Comparison of ENCODE assay signal across 25 mouse cellular contexts in genomic region chr3:27529221-27530051, GRCm38 (mm10).
DNase-seq lines count a peak whose midpoint lies in the region; ATAC-seq and TF ChIP-seq lines count a peak whose summit lies in the region.
"Had no signal": no experiment of that assay in that cellular context is flagged by ENCODE, and none has a peak within 500 bp of the region (broad histone marks: within the 10 kb centered on the region; RNA-seq: fewer than 3 reads in every experiment).

No protein-coding gene starts in this region.

- no peak for TF ChIP-seq POLR2A in embryonic fibroblast, embryonic 13.5 days (IDR thresholded peaks at IDR 0.05; ENCODE audit: low read depth, low read length)

- no peaks in the 10 kb centered on the region for H3K4me1 ChIP-seq in forebrain, embryonic 11.5 days (replicated peaks; ENCODE audit: control insufficient read depth, insufficient read depth, low read length)
- H3K4me1 ChIP-seq in forebrain, postnatal 0 days (ENCODE audit: insufficient read depth): no peaks in the 10 kb centered on the region
- H3K4me1 ChIP-seq in heart, embryonic 14.5 days (ENCODE audit: control insufficient read depth in 2 of 2, insufficient read depth in 2 of 2, low read length in 2 of 2): peaks cover 24 to 39% of the 10 kb centered on the region in 2 experiments
- peaks cover 6% of the 10 kb centered on the region for H3K4me1 ChIP-seq in embryonic fibroblast, embryonic 13.5 days (ENCODE audit: control insufficient read depth, insufficient read depth, low read length)
- H3K4me1 ChIP-seq: forebrain, embryonic 13.5 days; hindbrain, embryonic 12.5 days; liver, embryonic 15.5 days had no signal

- no peak for TF ChIP-seq CTCF in forebrain, postnatal 0 days (IDR thresholded peaks at IDR 0.05; ENCODE audit: low read depth)
- TF ChIP-seq CTCF in embryonic fibroblast, embryonic 13.5 days (IDR thresholded peaks at IDR 0.05; ENCODE audit: borderline replicate concordance, insufficient read depth, low read length): no peak

- H3K9ac ChIP-seq in forebrain, embryonic 11.5 days (ENCODE audit: low read length): no peak overlapping the region
- no peak overlapping the region for H3K9ac ChIP-seq in forebrain, postnatal 0 days
- no peak overlapping the region for H3K9ac ChIP-seq in heart, embryonic 14.5 days (ENCODE audit: low read length)
- H3K9ac ChIP-seq: forebrain, embryonic 13.5 days; hindbrain, embryonic 12.5 days; limb, embryonic 15.5 days; liver, embryonic 15.5 days; midbrain, embryonic 13.5 days had no signal

- no peaks in the 10 kb centered on the region for H3K36me3 ChIP-seq in forebrain, embryonic 11.5 days (ENCODE audit: control insufficient read depth, insufficient read depth, low read length)
- no peaks in the 10 kb centered on the region for H3K36me3 ChIP-seq in forebrain, postnatal 0 days (ENCODE audit: insufficient read depth)
- peaks cover 44% of the 10 kb centered on the region for H3K36me3 ChIP-seq in heart, embryonic 14.5 days (ENCODE audit: control insufficient read depth, insufficient read depth, low read length)
- H3K36me3 ChIP-seq: liver, embryonic 15.5 days; midbrain, embryonic 13.5 days had no signal

- DNase-seq in forebrain, embryonic 11.5 days (ENCODE audit: low spot score): peak; percentile 22
- no peak for DNase-seq in forebrain, postnatal 0 days
- DNase-seq in heart, adult 18-20 months: no peak
- peak; percentile 59 for DNase-seq in R1 (ENCODE audit: low read depth, low spot score)
- DNase-seq in spleen, adult 12 weeks (ENCODE audit: low spot score): no peak
- no peak for DNase-seq in frontal cortex, postnatal 14 days (ENCODE audit: low spot score in 2 of 2)
- DNase-seq: cerebellum, adult 11 months; cerebellum, postnatal 25 days; embryo, embryonic 11 days; gastrocnemius, postnatal 25 days; kidney, adult 2 months; kidney, postnatal 14 days; thymus, postnatal 36 days had no signal

- no peaks in the 10 kb centered on the region for H3K9me3 ChIP-seq in forebrain, embryonic 11.5 days (ENCODE audit: control insufficient read depth, low read length)
- no peaks in the 10 kb centered on the region for H3K9me3 ChIP-seq in forebrain, postnatal 0 days (ENCODE audit: low read length)
- H3K9me3 ChIP-seq in heart, embryonic 14.5 days (ENCODE audit: control insufficient read depth, low read length): no peaks in the 10 kb centered on the region
- H3K9me3 ChIP-seq: forebrain, embryonic 13.5 days; hindbrain, embryonic 12.5 days; limb, embryonic 15.5 days; liver, embryonic 15.5 days; midbrain, embryonic 13.5 days had no signal

- no peak overlapping the region for H3K4me3 ChIP-seq in forebrain, embryonic 11.5 days (ENCODE audit: low read depth, low read length)
- no peak overlapping the region for H3K4me3 ChIP-seq in forebrain, postnatal 0 days (ENCODE audit: low read depth, low read length)
- no peak overlapping the region for H3K4me3 ChIP-seq in heart, embryonic 14.5 days (ENCODE audit: control insufficient read depth in 1 of 2, insufficient read depth in 1 of 2, low read depth in 1 of 2, low read length in 2 of 2)
- no peak overlapping the region for H3K4me3 ChIP-seq in embryonic fibroblast, embryonic 13.5 days (ENCODE audit: insufficient read depth, low read length)
- H3K4me3 ChIP-seq: forebrain, embryonic 13.5 days; hindbrain, embryonic 12.5 days; layer of hippocampus, adult 2 months; limb, embryonic 15.5 days; liver, embryonic 15.5 days; midbrain, embryonic 13.5 days; myocyte had no signal

- no peak for ATAC-seq in forebrain, embryonic 11.5 days (replicated peaks; ENCODE audit: low FRiP score)
- no peak for ATAC-seq in forebrain, postnatal 0 days
- no peak for ATAC-seq in heart, embryonic 14.5 days (ENCODE audit: insufficient number of reproducible peaks, insufficient read depth, low FRiP score, low read depth)
- ATAC-seq: forebrain, embryonic 13.5 days; inflammation-experienced regulatory T-cells, adult 6 months; midbrain, embryonic 13.5 days had no signal

- H3K4me2 ChIP-seq in forebrain, embryonic 11.5 days (ENCODE audit: low read depth, low read length, severe bottlenecking): no peak overlapping the region
- H3K4me2 ChIP-seq in forebrain, postnatal 0 days (ENCODE audit: low read depth): no peak overlapping the region
- H3K4me2 ChIP-seq in heart, embryonic 14.5 days (ENCODE audit: low read length): no peak overlapping the region
- H3K4me2 ChIP-seq: forebrain, embryonic 13.5 days; hindbrain, embryonic 12.5 days; limb, embryonic 15.5 days; liver, embryonic 15.5 days; midbrain, embryonic 13.5 days had no signal

- H3K27ac ChIP-seq in forebrain, embryonic 11.5 days (ENCODE audit: low read depth, low read length): no peak overlapping the region
- no peak overlapping the region for H3K27ac ChIP-seq in forebrain, postnatal 0 days (ENCODE audit: low read depth, low read length)
- peak overlapping the region; percentile 53 to 69 for H3K27ac ChIP-seq in heart, embryonic 14.5 days (replicated peaks in 1 of 2; ENCODE audit: control insufficient read depth in 1 of 2, insufficient read depth in 1 of 2, low read depth in 2 of 2, low read length in 2 of 2)
- H3K27ac ChIP-seq in embryonic fibroblast, embryonic 13.5 days (ENCODE audit: insufficient read depth, low read length): peak overlapping the region; percentile 30; the same call in 1 of the 2 replicates
- H3K27ac ChIP-seq: forebrain, embryonic 13.5 days; hindbrain, embryonic 12.5 days; layer of hippocampus, adult 2 months; liver, embryonic 15.5 days; macrophage; midbrain, embryonic 13.5 days had no signal

- H3K27me3 ChIP-seq in forebrain, embryonic 11.5 days (ENCODE audit: control insufficient read depth, insufficient read depth, low read length): no peaks in the 10 kb centered on the region
- H3K27me3 ChIP-seq in forebrain, postnatal 0 days (ENCODE audit: insufficient read depth, low read length): no peaks in the 10 kb centered on the region
- no peaks in the 10 kb centered on the region for H3K27me3 ChIP-seq in heart, embryonic 14.5 days (ENCODE audit: control insufficient read depth, insufficient read depth, low read length)
- H3K27me3 ChIP-seq: CH12.LX; forebrain, embryonic 13.5 days; hindbrain, embryonic 12.5 days; limb, embryonic 15.5 days; liver, embryonic 15.5 days; midbrain, embryonic 13.5 days had no signal

- WGBS in forebrain, embryonic 11.5 days: 85% methylated on average over 14 of the region's 14 CpGs
- WGBS in forebrain, postnatal 0 days: 88% methylated on average over 14 of the region's 14 CpGs
- WGBS in heart, embryonic 14.5 days: 48% methylated on average over 14 of the region's 14 CpGs

Comparison
In these comparisons a context has a peak if more than half of its experiments do, and no peak if none do; other contexts are left out.
1. DNase-seq: peak in forebrain, embryonic 11.5 days (single experiment) and R1 (single experiment); none in forebrain, postnatal 0 days (single experiment), heart, adult 18-20 months (0 of 2), spleen, adult 12 weeks (single experiment) and frontal cortex, postnatal 14 days (0 of 2).
2. H3K27ac ChIP-seq: peak in heart, embryonic 14.5 days (2 of 2) and embryonic fibroblast, embryonic 13.5 days (single experiment); none in forebrain, embryonic 11.5 days (single experiment) and forebrain, postnatal 0 days (single experiment).